Mouse (Mus musculus): Measurements from ENCODE around the gene Ccl7.

Ccl7 gene

DNA sequence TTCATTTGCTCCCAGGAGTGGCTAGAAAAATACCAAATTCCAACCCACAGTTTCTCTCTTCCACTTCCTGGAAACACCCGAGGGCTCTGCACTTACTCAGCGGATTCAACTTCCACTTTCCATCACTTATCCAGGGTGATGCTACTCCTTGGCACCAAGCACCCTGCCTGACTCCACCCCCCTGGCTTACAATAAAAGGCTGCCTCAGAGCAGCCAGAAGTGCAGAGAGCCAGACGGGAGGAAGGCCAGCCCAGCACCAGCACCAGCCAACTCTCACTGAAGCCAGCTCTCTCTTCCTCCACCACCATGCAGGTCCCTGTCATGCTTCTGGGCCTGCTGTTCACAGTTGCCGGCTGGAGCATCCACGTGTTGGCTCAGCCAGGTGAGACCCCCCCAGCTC lies 10.2 kb upstream of the Ccl7 start, which contains the start of gene Ccl2:
Ccl2 (plus strand) TSS at position 216 of the 400 bp plus-strand sequence.
- peak; percentile 56 for DNase-seq (ENCODE audit: low spot score)

DNA sequence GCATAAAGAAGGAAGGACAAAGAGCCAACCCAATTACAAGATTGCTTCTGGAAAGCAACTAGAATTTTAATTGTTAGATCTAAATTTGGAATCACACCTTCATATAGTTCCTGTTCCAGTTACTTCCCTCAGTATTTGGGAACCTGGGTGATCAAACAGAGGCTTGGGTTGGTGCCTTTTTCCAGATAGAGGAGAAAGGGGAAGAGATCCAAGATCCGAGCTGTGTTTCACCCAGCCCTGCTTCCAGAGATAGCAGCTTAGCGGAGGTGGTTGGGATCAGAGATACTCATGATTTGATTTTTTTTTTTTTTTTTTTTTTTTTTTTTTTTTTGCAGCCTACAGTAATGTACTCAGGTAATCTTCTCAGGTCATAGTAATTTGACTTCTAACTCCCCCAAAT lies 9.7 kb upstream of the Ccl7 start:
- DNase-seq (ENCODE audit: low spot score): no peak

DNA sequence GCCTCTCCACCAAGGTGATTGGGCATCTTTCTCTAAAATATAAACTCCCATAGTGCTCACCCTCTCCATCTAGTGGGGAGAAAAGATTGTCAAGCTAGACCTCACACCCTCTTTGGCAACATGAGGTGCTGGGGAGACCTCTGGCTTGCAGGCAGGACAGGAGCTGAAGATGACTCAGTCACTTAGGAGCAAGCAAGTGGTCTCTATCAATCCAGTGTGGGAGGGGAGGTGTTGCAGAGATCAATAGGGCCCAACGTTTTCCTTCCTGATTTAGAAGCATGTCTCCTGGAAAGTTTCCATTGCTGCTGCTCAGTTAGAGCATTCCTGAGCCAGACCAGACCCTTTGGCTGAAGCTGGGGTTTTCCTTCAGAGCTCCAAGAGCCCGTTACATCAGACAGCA lies 7.0 kb upstream of the Ccl7 start, which contains the start of gene Gm17268:
Gm17268 (minus strand) TSS at position 28 of the 400 bp plus-strand sequence.
- DNase-seq (ENCODE audit: low spot score): no peak

- DNase-seq (ENCODE audit: low spot score): no peak
Measured at GRCm38 (mm10) chr11:82039132-82039660, 6.3 kb upstream of the Ccl7 start.

DNA sequence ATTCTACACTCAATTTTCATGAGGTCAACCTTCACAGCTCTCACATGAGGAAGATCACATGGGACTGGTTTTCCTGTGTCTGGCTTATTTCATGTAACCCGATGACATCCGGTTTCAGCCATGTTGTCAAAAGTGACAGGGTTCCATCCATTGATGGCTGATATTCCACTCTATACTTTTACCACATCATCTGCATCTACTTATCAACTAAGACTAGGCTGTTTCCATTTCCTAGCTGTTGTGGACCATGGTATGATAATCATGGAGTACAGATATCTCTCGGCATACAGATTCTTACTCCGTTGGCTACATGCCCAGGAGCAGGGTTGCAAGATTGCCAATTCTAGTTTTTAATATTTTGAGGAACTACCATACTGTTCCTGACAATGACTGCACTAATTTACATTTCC lies 3.8 kb upstream of the Ccl7 start:
- DNase-seq (ENCODE audit: low spot score): no peak

GRCm38 (mm10) chr11:82047746-82048415 lies 2.4 kb downstream of the Ccl7 start:
- DNase-seq (ENCODE audit: low spot score): peak; percentile 43

GRCm38 (mm10) chr11:82053849-82054248 lies 8.3 kb downstream of the Ccl7 start:
- DNase-seq (ENCODE audit: low spot score): no peak

- no peak for DNase-seq (ENCODE audit: low spot score)
Measured at GRCm38 (mm10) chr11:82057646-82058045, 12.1 kb downstream of the Ccl7 start, which contains the start of gene Ccl11. Gene Ccl11 (plus strand): TSS chr11:82057823.

- DNase-seq (ENCODE audit: low spot score): no peak
Measured at GRCm38 (mm10) chr11:82062226-82062625, 16.7 kb downstream of the Ccl7 start.

- no peak for DNase-seq (ENCODE audit: low spot score)
Measured at GRCm38 (mm10) chr11:82063454-82063853, 17.9 kb downstream of the Ccl7 start.

DNA sequence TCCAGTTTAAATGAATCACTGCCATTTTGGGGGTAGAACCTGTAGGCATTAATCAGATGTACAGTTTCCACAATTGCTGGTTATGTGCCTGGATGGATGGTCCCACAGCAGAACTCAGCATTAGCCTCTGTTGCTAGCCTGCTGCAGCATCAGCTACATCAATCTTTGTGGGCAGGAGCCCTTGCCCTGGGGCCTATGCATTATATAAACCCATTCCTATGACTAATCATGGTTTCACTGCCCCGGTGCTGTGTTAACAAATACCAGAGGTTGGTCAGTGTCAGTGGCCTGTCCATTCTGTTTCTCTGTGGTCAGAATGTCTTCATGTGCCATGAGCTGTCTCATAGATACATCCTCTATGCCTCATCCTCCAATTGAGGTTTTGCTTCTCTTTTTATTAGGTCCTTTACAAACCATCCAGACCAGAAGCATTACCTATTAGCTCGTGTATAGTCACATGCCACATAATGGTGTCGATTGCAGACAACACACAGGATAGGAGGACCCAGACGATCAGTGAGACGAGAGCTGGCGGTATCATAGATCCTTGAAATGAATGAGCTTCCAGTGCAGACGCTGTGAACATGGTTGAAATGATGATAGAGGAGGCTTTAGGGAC lies 21.6 kb downstream of the Ccl7 start:
- DNase-seq (ENCODE audit: low spot score): no peak

DNA sequence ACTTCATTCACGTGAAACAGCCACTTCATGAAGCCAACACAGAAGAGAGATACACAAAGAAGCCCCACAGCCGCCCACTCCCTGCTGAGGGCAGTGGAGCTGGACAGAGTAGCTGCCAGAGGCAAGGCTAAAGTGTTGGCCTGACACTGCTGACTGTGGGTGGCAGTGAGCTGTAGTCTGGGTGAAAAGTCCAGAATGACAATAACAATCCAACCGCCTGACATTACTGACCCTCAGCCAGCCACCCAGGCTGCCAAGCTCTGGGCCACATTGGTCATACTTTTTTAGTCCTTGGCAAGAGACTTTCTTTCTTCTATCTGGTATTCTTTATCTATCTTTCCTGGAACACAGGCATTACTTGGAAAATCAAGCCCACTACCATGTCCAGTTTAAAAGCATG lies 25.6 kb downstream of the Ccl7 start:
- no peak for DNase-seq (ENCODE audit: low spot score)

DNA sequence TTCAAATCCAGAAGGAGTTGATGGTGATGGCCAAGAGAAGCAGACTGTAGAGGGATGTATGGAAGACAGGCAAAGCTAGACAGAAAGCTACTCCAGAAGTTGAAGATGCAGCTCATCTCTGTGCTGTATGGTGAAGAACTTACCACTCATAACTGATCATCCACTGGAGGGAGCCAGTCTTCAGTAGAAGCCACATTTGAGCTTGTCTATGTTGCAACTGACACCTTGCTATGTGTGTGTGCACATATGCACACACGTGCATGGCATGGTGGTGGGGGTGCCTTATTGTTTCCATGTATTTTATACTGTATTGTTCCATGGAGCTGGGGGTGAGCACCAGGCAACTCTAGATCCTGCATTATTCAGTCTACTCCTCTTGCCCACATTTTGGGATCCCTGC lies 26.9 kb downstream of the Ccl7 start:
- DNase-seq (ENCODE audit: low spot score): no peak

DNA sequence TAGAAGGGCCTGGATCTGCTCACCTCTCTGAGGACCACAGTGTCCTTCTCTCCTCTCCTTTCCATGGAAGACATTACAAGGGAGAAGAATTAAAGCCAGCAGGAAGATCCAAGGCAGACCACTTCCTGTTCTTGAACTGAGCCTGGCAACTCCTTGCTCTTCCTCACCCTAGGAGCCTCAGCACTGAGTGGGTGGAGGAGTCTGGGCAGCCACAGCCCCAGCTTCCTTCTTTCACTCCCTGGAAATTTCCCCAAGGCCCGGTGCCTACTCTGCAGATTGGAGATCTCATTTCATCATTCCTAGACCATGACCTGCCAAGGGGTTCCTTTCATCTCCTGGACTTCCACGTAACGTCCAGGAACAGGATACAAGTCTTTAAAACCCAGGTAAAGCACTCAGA lies 27.5 kb downstream of the Ccl7 start:
- no peak for DNase-seq (ENCODE audit: low spot score)

DNA sequence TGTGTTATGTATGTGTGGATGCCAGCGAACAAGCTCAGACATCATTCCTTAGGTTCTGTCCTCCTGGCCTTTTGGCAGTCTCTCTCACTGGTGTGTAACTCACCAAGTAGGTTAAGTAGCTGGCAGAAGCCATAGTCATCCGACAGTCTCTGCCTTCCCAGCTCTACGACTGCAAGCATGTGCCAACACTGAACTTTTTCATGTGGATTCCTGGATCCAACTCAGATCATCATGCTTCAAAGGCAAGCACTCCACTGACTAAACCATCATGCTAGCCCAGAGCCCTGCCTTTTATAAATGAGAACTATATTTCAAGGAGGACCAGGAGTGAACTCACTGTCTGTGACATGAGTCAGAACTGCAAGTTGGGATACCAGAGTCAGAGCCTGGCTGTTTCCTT lies 28.2 kb downstream of the Ccl7 start:
- DNase-seq (ENCODE audit: low spot score): no peak

GRCm38 (mm10) chr11:82077031-82077430 lies 31.5 kb downstream of the Ccl7 start:
- no peak for DNase-seq (ENCODE audit: low spot score)

- DNase-seq (ENCODE audit: low spot score): no peak
Measured at GRCm38 (mm10) chr11:82078136-82078730, 32.7 kb downstream of the Ccl7 start.

DNA sequence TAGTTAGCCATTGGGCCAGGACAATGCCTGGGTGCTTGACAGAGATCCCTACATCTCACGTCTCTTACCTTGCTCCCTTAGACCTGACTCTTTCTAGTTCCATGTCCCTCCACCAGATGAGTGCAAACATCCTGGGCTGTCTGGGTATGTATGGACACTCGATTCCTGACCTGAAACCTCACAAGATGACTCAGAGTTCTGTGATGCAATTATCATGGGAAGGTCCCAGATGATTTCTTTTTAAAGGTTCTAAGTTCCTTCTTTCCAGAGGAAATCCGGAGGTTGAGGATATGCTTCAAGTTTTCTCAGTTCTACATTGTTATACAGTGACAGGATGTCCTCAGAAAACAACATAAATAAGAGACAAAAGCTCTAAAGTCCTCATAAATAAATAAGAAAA lies 35.4 kb downstream of the Ccl7 start:
- DNase-seq (ENCODE audit: low spot score): no peak

DNA sequence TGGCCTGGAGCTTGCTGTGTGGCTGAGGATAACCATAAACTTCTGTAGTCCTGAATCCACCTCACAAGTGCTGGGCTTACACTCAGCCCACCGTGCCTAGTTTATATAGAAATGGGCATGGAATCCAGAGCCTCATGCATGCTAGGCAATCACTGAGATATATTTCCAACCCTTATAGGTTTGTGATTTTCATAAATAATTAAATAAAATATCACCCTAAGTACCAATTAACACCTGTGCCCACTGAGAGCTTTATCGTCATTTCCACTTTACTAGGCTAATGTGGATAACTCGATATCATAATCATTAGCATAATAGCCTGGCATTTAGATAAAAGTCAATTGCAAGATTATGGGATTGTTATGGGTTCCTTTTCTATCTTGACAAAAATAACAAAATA lies 38.8 kb downstream of the Ccl7 start:
- DNase-seq (ENCODE audit: low spot score): no peak
